Mouse (Mus musculus) forebrain, embryonic 13.5 days (tissue): Measurements from ENCODE around the gene Gcnt2. TPM values are rescaled to one million over a fixed set of nuclear protein-coding genes. Genes with fewer than 3 reads are reported as not detected.
"Not testable (repeated sequence)": the region's sequence is repeated elsewhere in the genome, so short reads cannot be mapped to it uniquely, and the experiment has no call there.

Experiments used
- ATAC-seq: fragments of 200-750 bp; cut with Nextera tagmentation; 2 replicates; pipeline ENCODE4 v1.8.0; 2017
- H3K27ac ChIP-seq: fragments of 300-500 bp; sonication (generic); 2 replicates; pipeline ENCODE4 v1.5.1; 2015; ENCODE audit warnings: inconsistent platforms, mild to moderate bottlenecking, moderate library complexity
- H3K27me3 ChIP-seq: fragments of 300-500 bp; sonication (generic); 2 replicates; pipeline ENCODE4 v1.6.1; 2015; ENCODE audit warnings: mild to moderate bottlenecking, inconsistent platforms
- H3K36me3 ChIP-seq: fragments of 300-500 bp; sonication (generic); 2 replicates; pipeline ENCODE4 v1.6.1; 2015; ENCODE audit warnings: mild to moderate bottlenecking, inconsistent platforms; ENCODE audit not compliant: poor library complexity, severe bottlenecking
- H3K4me1 ChIP-seq: fragments of 300-500 bp; sonication (generic); 2 replicates; pipeline ENCODE4 v1.6.1; 2015; ENCODE audit warnings: inconsistent platforms
- H3K4me2 ChIP-seq: fragments of 300-500 bp; sonication (generic); 2 replicates; pipeline ENCODE4 v1.6.1; 2015; ENCODE audit warnings: inconsistent platforms, mild to moderate bottlenecking, moderate library complexity
- H3K4me3 ChIP-seq: fragments of 300-500 bp; sonication (generic); 2 replicates; pipeline ENCODE4 v1.5.1; 2015; ENCODE audit warnings: mild to moderate bottlenecking, inconsistent platforms
- H3K9ac ChIP-seq: fragments of 300-500 bp; sonication (generic); 2 replicates; pipeline ENCODE4 v1.6.1; 2015; ENCODE audit warnings: mild to moderate bottlenecking, inconsistent platforms
- H3K9me3 ChIP-seq: fragments of 300-500 bp; sonication (generic); replicated peaks from 2 replicates; pipeline ENCODE4 v1.6.1; 2016; ENCODE audit warnings: inconsistent platforms
- WGBS: fragments of 180-500 bp; shearing (Covaris S2); methylation state at CpG from one replicate; pipeline ENCODE4 v1.1.7; 2015; 5-methylcytosine and 5-hydroxymethylcytosine counted together
- polyA plus RNA-seq: library from polyadenylated mRNA; unstranded; fragments of >200 nt; fragmentation: Nextera tagmentation; extraction: Ambion mirVana; gene quantifications from 2 replicates; pipeline ENCODE4 v1.2.1, GENCODE M21; 2015

Gcnt2 gene
- polyA plus RNA-seq, 1 experiment from 2014 or later, result 2.8 TPM

DNA sequence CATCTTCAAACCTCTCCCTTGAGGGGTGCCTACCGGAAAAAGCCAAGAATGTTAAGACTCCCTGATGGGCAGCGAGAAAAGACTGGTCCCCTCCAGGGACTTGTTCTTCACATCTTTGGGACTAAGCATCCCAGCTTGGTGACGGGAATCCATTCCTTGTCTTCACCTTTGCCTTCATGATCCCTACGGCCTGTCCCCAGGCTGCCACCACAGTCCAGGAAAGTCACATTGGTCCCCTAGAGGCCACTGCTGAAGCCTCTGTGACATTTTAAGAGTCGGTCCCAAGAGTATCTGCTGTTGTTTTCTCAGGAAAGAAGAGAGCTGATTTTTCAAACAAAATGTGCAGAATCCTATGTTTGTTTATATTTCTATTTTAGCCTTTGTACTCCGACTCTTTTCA lies 52.4 kb downstream of the Gcnt2 start:
- Histone ChIP-seq H3K4me2 (no peak overlapping the region), H3K9me3 (no peaks in the 10 kb centered on the region), H3K27ac (no peak overlapping the region), H3K27me3 (no peaks in the 10 kb centered on the region), H3K9ac (no peak overlapping the region), H3K4me1 (peaks cover 11% of the 10 kb centered on the region), H3K4me3 (no peak overlapping the region), H3K36me3 (no peaks in the 10 kb centered on the region)
- WGBS, result 94% methylated on average over 6 of the region's 6 CpGs
- ATAC-seq, result no peak

DNA sequence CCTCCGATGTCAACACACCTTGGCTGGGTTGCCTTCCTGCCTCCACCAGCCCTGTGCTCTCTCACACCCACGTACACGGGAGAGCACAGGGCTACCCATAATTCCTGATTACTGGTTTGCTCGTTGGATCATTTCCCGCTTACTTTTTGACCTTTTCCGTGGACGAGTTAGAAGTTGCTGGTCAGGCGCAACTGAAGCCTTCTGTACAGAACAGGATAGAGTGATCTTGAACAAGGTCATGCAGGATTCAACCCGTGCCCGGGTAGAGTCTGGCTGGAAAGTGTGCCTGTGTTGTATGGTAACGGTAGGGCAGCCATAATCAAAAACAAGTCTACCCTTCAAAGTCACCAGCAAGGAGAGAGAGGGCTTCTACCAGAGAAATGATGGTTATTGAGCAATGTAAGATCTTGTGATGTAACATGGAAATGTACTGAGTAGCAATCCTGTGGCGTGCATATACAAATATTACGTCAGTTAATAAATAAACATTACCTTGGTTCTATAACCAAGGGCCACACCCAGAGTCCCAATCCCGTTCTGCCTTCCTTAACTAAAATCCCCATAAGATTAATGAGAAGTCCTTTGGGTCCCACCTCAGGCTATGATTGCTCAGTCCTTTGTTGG lies 54.0 kb downstream of the Gcnt2 start:
- H3K4me3 ChIP-seq, result no peak overlapping the region
- H3K27me3 ChIP-seq, result 0 out of 2 replicates have a peak, but pooled peaks cover 2% of the 10 kb centered on the region
- no peaks in the 10 kb centered on the region for H3K9me3 ChIP-seq
- H3K9ac ChIP-seq, result no peak overlapping the region
- H3K36me3 ChIP-seq, result no peaks in the 10 kb centered on the region
- ATAC-seq, result no peak
- H3K4me2 ChIP-seq, result no peak overlapping the region
- H3K27ac ChIP-seq, result no peak overlapping the region
- H3K4me1 ChIP-seq, result peaks cover 24% of the 10 kb centered on the region
- 91% methylated on average over 14 of the region's 14 CpGs for WGBS

DNA sequence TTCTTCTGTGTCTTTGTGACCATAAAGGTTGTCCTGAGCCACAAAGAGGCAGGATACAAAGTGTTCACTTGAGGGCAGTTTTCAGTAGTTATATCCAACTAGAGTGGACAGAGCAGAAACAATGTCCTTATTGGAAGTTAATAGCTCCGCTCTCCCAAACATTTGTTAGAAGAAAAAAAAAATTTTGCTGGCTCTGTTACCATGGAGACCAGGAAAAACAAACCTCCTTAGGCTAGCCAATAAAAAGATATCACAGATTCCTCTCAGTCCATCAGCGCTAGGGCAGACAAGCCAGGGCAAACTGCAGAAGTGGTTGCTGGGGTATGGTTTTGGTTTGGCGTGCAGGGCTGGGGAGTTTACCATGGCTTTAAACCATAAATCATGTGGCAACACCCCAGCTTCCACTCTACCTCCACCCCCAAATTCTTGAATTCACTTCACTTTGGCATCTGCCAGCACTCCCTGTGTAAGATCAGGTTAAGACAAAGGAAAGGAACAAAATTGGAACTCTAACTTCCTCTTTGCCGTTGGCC lies 54.6 kb downstream of the Gcnt2 start:
- H3K9ac ChIP-seq, result no peak overlapping the region
- H3K4me1 ChIP-seq, result peaks cover 24% of the 10 kb centered on the region
- 77% methylated on average over 4 of the region's 4 CpGs for WGBS
- ATAC-seq, result no peak
- H3K27ac ChIP-seq, result no peak overlapping the region
- H3K36me3 ChIP-seq, result no peaks in the 10 kb centered on the region
- 0 out of 2 replicates have a peak, but pooled peaks cover 8% of the 10 kb centered on the region for H3K27me3 ChIP-seq
- no peaks in the 10 kb centered on the region for H3K9me3 ChIP-seq
- no peak overlapping the region for H3K4me3 ChIP-seq
- H3K4me2 ChIP-seq, result no peak overlapping the region

DNA sequence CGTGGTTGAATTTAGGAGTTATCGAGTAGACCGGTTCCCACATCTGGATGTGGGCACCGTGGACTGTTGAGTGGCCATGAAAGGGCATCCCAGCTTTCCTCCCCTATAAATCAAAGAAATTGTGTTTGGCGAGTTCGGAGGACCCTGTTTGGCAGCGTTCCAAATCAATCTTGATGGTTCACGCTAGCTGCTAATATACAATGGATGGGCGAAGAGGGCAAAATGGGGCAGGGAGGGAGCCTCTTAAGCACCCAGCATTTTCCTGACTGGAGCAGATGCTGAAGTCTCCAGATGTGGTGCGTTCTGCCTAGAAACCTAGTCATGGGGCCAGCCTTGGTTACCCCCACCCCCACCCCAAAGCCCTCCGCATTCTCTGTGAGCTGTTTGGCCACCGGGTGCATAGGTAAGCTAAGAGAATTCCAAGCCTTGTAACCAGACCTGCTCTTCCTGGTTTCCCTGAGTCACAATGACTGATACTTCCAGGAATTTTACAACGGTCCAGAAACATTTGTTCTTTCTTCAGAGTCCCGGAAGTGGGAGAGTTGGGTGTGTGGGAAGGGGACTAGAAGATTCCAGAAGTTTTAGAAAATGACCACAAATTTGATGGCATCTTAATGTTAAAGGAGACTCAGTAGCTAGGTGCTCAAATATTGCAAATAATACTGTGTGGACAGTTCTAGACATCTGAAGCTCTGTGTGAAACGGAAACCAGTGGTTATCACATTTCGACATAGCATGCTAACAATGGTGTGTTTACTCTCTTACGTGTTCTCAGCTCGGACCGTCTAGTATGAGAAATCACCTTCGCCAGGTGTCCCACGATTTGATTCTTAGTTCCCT lies 57.0 kb downstream of the Gcnt2 start:
- H3K4me2 ChIP-seq, result peak overlapping the region; percentile 94
- no peaks in the 10 kb centered on the region for H3K9me3 ChIP-seq
- H3K4me1 ChIP-seq, result peaks cover 27% of the 10 kb centered on the region
- no peaks in the 10 kb centered on the region for H3K36me3 ChIP-seq
- H3K4me3 ChIP-seq, result peak overlapping the region; percentile 53
- ATAC-seq, result peak; percentile 11; the same call in 1 of the 2 replicates
- no peak overlapping the region for H3K27ac ChIP-seq
- H3K27me3 ChIP-seq, result 0 out of 2 replicates have a peak, but pooled peaks cover 8% of the 10 kb centered on the region
- WGBS, result 7% methylated on average over 21 of the region's 21 CpGs
- H3K9ac ChIP-seq, result no peak overlapping the region

DNA sequence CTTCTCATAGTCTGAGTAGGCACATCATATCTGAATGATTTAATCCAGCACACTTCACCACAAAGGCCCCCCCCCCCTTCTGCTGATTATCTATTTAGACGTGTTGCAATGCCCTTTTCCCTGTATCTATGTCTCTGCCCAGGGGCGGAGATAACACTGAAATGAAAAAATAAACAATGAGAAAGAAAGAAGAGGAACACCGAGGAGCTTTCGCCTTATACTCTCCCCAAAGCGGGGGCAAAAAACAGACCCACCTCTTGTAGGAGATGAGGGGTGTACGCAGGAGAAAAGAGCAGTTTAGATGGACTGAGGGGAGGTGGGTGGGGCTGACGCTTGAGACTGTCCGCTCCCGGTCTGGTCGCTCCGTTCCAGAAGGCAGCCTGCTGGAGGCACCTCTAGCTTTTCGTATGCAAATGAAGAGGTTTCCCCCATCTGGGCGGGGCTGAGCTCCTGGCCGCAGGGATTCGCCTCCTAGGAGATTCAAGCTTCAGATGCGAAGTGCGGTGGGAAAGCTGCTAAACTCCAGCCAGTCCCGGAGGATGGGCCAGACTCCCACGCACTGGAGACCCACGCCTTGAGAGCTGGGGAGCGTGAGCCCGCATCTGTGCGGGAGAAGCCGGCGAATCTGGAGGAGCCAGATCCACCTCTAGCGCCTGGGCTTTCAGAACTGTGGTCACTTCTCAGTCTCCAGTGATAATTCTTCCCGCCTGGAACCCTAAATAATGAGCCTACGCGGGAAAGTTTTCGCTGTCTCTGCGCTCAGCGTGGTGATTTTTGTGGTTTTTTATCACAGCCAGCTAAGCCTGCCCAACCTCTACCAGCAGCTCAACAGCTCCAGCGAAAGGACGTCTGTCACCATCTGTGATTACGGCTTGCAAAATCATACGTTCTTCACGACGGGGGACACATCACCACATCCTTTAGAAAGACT lies 57.9 kb downstream of the Gcnt2 start:
- no peak overlapping the region for H3K27ac ChIP-seq
- under 1% methylated on average over 38 of the region's 38 CpGs for WGBS
- ATAC-seq, result peak; percentile 86

DNA sequence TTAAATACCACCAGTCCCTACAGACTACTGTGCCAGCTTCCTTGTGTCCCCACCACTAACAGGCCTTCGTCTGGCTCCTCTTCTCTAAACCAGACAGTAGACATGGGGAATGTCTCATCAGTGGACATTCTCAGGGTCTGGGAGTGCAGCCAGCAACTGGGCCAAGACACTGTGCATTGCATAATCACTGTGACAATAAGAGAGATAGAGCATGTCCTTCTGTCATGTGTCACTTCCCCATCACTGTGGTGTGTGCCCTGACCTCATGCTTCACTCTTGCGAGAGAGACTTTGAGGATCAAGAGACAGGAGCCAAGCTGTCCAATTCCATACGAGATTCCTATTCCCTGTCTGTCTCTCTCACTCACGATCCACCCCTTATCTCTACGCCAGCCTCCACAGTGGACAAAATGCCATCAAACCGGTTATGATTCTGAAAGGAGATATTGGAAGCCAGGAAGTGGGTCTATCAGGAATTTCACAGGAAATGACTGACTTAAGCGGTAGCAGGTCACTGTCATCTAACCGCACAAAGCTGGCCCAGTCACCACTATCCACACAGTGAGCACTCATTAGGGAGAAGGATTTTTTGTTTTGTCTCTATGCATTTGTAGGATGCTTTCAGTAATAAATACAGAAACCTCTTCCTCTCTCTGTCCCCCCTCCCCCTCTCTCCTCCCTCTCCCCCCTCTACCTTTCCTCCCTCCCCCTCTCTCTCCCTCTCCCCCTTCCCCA lies 61.9 kb downstream of the Gcnt2 start:
- WGBS, result 82% methylated on average over 8 of the region's 8 CpGs
- Histone ChIP-seq H3K4me2 (no peak overlapping the region), H3K36me3 (no peaks in the 10 kb centered on the region), H3K9ac (no peak overlapping the region), H3K4me3 (no peak overlapping the region), H3K4me1 (peaks cover 21% of the 10 kb centered on the region), H3K27me3 (0 out of 2 replicates have a peak, but pooled peaks cover 8% of the 10 kb centered on the region), H3K9me3 (no peaks in the 10 kb centered on the region), H3K27ac (no peak overlapping the region)
- no peak for ATAC-seq

More for the DNA sequence above, 57.9 kb downstream of the Gcnt2 start:
- H3K9ac ChIP-seq, result peak overlapping the region; percentile 69
- peak overlapping the region; percentile 53 for H3K4me3 ChIP-seq
- no peaks in the 10 kb centered on the region for H3K36me3 ChIP-seq
- peaks cover 27% of the 10 kb centered on the region for H3K4me1 ChIP-seq
- H3K9me3 ChIP-seq, result no peaks in the 10 kb centered on the region
- H3K27me3 ChIP-seq, result 0 out of 2 replicates have a peak, but pooled peaks cover 8% of the 10 kb centered on the region
- peak overlapping the region; percentile 94 for H3K4me2 ChIP-seq

DNA sequence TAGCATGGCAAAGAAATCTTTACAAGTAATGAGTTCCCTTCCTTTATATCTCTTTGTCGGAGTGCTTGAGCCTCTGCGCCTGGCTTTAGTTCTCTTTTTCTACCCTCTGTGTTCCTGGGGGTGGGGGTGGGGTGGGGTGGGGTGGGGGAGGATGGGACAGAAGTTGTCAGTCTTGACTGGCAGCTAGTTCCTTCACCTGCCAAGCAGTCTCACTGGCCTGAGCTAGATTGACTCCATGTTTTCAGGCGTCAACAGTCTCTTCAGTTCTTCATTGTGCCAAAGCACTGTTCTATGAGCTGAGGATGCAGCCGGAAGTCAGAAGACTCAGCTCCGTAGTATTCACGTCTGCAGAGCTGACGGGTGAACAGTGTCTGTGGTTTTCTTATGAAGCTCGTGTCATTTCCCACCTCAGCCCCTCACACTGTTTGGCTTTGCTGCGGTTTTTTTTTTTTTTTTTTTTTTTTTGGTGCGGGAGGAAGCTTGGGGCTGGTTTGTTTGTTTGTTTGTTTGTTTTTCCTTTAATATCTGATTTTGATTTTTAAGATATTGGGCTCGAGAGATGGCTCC lies 62.8 kb downstream of the Gcnt2 start:
- Histone ChIP-seq H3K27me3 (0 out of 2 replicates have a peak, but pooled peaks cover 8% of the 10 kb centered on the region), H3K4me1 (peaks cover 12% of the 10 kb centered on the region), H3K9me3 (no peaks in the 10 kb centered on the region), H3K27ac (no peak overlapping the region), H3K36me3 (no peaks in the 10 kb centered on the region), H3K4me2 (no peak overlapping the region), H3K9ac (no peak overlapping the region), H3K4me3 (no peak overlapping the region)
- ATAC-seq, result no peak
- 84% methylated on average over 11 of the region's 11 CpGs for WGBS

DNA sequence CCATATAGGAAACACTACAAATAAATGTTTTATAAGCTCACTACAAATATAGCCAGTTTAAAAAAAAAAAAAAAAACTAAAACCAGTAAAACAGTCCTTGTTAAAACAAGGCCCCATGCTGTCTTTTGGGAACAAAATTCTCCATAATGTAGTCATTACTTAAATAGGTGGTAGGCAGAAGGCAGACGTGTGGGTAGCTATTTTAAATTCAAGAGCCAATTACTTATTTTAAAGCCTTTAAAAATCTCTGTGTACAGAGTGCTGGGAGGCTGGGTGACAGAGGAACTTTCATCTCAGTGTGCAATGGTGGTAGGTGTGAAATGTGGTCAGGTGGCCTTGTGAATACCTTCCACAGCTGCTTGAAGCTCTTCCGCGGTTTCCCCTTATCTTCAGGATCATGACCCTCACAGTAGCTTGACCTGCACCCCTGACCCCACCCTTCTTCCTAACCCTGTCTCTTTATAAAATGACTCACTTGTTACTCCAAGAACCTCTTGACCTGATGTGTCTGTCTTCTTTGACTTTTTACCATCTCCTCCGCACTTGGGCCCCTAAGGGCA lies 64.3 kb downstream of the Gcnt2 start:
- Histone ChIP-seq H3K4me3 (no peak overlapping the region), H3K36me3 (no peaks in the 10 kb centered on the region), H3K4me1 (0 out of 2 replicates have a peak, but pooled peaks cover 2% of the 10 kb centered on the region), H3K27ac (no peak overlapping the region), H3K9me3 (no peaks in the 10 kb centered on the region), H3K27me3 (0 out of 2 replicates have a peak, but pooled peaks cover 3% of the 10 kb centered on the region), H3K9ac (no peak overlapping the region), H3K4me2 (no peak overlapping the region)
- 77% methylated on average over 4 of the region's 4 CpGs for WGBS
- no peak for ATAC-seq

DNA sequence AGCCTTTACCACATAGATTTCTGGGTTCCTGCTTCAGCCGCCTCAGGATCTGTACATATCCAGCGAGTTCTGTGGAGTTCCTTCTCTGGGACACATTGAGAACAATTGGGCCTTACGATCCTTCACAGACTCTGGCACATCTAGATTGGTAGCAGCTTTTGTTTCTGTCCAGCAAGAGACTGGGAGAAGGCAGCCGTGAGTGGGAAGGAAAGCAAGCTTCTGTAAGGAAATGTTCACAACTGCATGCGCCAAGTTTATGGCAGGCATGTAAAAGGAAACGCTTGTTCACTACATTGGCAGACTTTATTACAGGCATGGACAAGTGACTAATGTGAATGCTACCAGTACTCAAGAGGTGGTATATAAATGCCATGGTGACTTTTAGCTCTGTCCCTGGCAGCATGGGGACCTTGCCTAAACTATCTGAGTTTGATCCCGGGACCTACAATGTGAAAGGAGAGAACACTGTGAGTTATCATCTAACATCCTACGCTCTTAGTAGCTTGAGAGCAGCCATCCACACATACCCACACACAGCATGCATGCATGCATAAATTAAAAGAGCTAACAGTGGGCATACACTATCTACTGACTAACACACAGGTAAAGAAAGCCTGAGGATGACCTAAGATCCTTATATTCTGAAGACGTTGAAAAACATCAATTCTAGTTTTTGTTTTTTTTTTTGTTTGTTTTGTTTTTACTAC lies 68.8 kb downstream of the Gcnt2 start:
- H3K27me3 ChIP-seq, result no peaks in the 10 kb centered on the region
- H3K4me3 ChIP-seq, result no peak overlapping the region
- H3K9me3 ChIP-seq, result no peaks in the 10 kb centered on the region
- H3K4me1 ChIP-seq, result no peaks in the 10 kb centered on the region
- 85% methylated on average over 9 of the region's 9 CpGs for WGBS
- no peak overlapping the region for H3K4me2 ChIP-seq
- H3K27ac ChIP-seq, result no peak overlapping the region
- ATAC-seq, result no peak
- H3K9ac ChIP-seq, result no peak overlapping the region
- no peaks in the 10 kb centered on the region for H3K36me3 ChIP-seq

DNA sequence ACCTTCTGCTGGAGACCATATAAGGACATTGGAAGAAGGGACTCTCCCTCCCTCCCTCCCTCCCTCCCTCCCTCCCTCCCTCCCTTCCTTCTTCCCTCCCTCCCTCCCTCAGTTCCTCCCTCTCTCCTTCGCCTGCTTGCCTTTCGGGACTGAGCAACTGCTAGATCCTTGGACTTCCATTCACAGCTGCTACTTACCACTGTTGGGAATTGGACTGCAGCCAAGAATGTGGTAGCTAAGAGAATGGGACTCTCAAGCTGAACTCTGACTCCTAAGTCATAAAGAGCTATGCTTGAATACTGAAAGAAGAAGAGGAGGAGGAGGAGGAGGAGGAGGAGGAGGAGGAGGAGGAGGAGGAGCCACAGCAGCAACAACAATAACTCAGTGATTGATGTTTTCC lies 72.3 kb downstream of the Gcnt2 start:
- H3K36me3 ChIP-seq, H3K4me1 ChIP-seq, H3K4me3 ChIP-seq, H3K4me2 ChIP-seq, H3K27me3 ChIP-seq, H3K9me3 ChIP-seq, H3K9ac ChIP-seq, H3K27ac ChIP-seq: not testable (repeated sequence)
- ATAC-seq, result peak; percentile 73
- no CpG with 5 or more reads among the region's 2 CpGs for WGBS
